Mouse (Mus musculus) cerebellum, adult 11 months (tissue): ENCODE data around the gene Clpsl2.

Experiments used
- DNase-seq: peaks from one replicate; pipeline ENCODE4 v3.0.0; 2022

The Clpsl2 gene

DNA sequence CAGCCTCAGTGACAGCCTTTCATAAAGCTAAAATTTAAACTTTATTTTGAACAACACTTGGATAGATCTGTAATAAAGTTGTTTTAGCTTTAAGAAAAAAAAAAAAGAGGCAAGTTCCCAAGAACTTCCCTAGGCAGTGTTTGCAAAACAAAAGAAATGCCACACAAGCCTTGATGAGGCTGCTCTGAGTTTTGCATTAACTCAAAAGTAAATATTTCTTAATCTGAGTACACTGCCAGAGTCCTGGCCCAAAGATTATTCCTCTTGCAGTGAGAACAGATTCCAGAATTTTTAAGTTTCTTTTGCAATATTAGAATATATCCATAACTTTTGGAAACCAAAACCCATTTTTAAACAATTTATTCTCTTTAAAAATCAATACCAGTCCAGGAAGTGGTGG lies 16.0 kb downstream of the Clpsl2 start:
- DNase-seq: no peak

GRCm38 (mm10) chr17:28567541-28567940 lies 18.3 kb downstream of the Clpsl2 start:
- DNase-seq: no peak

DNA sequence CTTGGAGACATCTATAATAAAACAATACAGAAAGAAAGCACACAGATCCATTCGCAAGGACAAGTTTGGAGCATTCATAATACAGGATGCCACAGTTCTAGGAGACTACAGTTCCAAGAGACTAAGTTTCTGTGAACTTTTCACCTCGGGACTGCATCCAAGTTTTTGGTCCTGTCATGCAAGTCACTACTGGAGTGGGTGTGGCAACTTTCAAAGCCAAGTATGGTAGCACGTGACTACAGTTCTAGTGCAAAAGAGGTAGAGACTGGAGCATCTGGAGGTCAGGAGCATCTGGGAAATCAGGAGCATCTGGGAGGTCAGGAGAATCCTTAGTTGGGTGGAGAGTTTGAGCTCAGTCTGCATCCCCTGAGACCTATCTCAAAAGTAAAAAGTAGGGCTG lies 22.7 kb downstream of the Clpsl2 start:
- DNase-seq: no peak

- no peak for DNase-seq
These were observed 23.3 kb downstream of the Clpsl2 start for GRCm38 (mm10) chr17:28572521-28572920.

DNA sequence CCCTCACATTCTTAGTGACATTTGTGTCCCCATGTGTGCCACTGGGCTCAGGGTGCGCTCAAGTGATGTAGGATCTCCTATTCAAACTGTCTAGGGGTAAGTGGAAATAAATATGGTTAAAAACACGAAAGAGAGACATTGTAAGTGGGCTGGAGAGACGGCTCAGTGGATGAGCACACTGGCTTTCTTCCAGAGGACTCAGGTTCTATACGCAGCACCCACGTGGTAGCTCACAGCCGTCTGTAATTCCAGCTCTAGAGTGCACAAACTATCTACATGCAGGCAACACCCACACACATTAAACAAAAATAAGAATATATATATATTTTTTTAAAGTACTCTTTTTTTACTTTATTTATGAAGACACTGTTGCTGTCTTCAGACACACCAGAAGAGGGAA lies 23.7 kb downstream of the Clpsl2 start:
- DNase-seq: no peak

- peak; percentile 15 for DNase-seq
These were observed 26.3 kb downstream of the Clpsl2 start, which contains the start of gene Lhfpl5 for GRCm38 (mm10) chr17:28575244-28576125. TSS of gene Lhfpl5 (plus strand) at chr17:28575641.

- DNase-seq: no peak
These were observed 31.2 kb downstream of the Clpsl2 start for GRCm38 (mm10) chr17:28580396-28580795.

DNA sequence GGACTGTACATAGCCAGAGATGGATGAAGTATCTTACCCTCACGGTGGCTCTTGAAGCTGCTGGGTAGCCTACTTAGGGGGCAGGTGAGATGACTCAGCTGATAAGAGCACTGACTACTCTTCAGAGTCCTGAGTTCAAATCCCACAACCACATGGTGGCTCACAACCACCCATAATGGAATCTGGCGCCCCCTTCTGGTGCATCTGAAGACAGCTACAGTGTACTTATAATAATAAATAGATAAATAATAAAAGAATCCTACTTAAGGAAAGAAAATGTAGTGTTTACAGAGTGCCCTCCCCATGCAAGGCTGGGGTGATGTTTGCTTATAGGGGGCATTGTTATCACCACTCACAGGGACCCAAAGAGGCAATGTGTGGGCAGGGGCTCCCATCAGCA lies 31.8 kb downstream of the Clpsl2 start:
- no peak for DNase-seq

DNA sequence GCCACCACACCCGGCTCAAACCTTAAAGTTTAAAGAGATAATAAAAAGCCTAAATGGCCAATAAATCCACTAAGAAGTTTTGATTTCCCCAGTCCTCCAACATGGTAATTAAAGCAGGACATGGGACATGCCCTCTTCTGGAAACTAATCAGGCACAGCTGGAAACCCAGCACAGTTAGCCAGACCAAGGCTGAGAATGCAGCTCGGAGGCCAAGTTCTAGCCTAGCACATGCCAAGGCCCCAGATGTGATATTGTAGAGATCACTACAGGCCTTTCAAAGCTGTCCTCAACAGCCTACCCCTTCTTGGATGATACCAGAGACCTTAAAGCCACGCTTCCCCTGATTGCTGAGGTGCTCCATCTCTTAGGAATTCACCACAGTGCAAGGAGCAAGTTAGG lies 37.3 kb downstream of the Clpsl2 start:
- no peak for DNase-seq

- DNase-seq: no peak
These were observed 39.4 kb downstream of the Clpsl2 start for GRCm38 (mm10) chr17:28588591-28588990.

GRCm38 (mm10) chr17:28590596-28590995 lies 41.4 kb downstream of the Clpsl2 start:
- DNase-seq: no peak

GRCm38 (mm10) chr17:28591476-28591875 lies 42.3 kb downstream of the Clpsl2 start:
- no peak for DNase-seq

DNA sequence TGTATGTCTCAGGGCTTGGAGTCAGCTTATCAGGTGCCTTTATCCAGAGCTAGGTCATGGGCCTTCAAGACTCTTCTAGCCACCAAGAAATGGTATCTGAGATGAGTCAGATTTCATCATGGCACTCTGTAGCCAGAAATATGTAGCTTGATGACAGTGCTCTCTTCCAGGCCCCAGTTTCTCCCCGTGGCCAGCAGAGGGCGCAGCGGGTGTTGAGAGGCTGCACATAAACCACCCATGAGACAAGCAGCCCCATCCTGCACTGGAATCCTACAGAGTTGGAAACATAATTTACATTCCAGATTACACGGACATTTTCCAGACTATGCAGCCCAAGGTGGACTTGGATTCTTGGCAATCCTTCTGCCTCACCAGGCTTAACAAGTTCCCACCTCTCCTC lies 43.8 kb downstream of the Clpsl2 start:
- peak; percentile 60 for DNase-seq

GRCm38 (mm10) chr17:28593965-28594364 lies 44.8 kb downstream of the Clpsl2 start:
- no peak for DNase-seq

- no peak for DNase-seq
These were observed 51.6 kb downstream of the Clpsl2 start for GRCm38 (mm10) chr17:28600780-28601179.

GRCm38 (mm10) chr17:28601557-28602250 lies 52.5 kb downstream of the Clpsl2 start:
- no peak for DNase-seq
